Mouse (Mus musculus) G1E (cell line): ENCODE measurements around the gene Musk. TPM values are rescaled to one million over a fixed set of nuclear protein-coding genes. Genes with fewer than 3 reads are reported as not detected.

Source experiments
- ATAC-seq: 2 replicates; pipeline ENCODE4 v1.8.0; 2016; ENCODE audit warnings: mild to moderate bottlenecking; ENCODE audit not compliant: insufficient number of reproducible peaks, poor library complexity, low FRiP score, severe bottlenecking; ENCODE audit errors: extremely low read depth
- DNase-seq: peaks from one replicate; pipeline ENCODE4 v3.0.0; 2012; ENCODE audit warnings: low spot score
- H3K27me3 ChIP-seq: 2 replicates; pipeline ENCODE4 v1.6.1; 2012; ENCODE audit warnings: mild to moderate bottlenecking, low read length, inconsistent platforms; ENCODE audit not compliant: insufficient read depth
- H3K36me3 ChIP-seq: replicated peaks from 2 replicates; pipeline ENCODE3; 2012; ENCODE audit warnings: mild to moderate bottlenecking, inconsistent platforms
- H3K4me1 ChIP-seq: 2 replicates; pipeline ENCODE4 v1.6.1; 2012; ENCODE audit warnings: low read depth, low read length, inconsistent platforms, mixed read lengths; ENCODE audit not compliant: insufficient read depth
- H3K4me3 ChIP-seq: 2 replicates; pipeline ENCODE4 v1.5.1; 2012; ENCODE audit warnings: low read depth, mild to moderate bottlenecking, inconsistent platforms, low read length, moderate library complexity, mixed read lengths
- H3K9me3 ChIP-seq: replicated peaks from 2 replicates; pipeline ENCODE4 v1.6.1; 2012; ENCODE audit warnings: inconsistent platforms
- CTCF ChIP-seq: IDR thresholded peaks from 2 replicates; pipeline ENCODE4 v1.5.1; 2012; ENCODE audit warnings: low read depth, low read length, inconsistent platforms, mixed read lengths
- GATA1 ChIP-seq: IDR thresholded peaks from 2 replicates; pipeline ENCODE4 v1.6.1; 2012; ENCODE audit warnings: borderline replicate concordance, low read length, inconsistent platforms, mixed read lengths
- GATA2 ChIP-seq: IDR thresholded peaks from 2 replicates; pipeline ENCODE4 v1.6.1; 2012; ENCODE audit warnings: low read depth, low read length, inconsistent platforms, borderline replicate concordance
- POLR2AphosphoS5 ChIP-seq: IDR thresholded peaks from 2 replicates; pipeline ENCODE4 v1.6.1; 2012; ENCODE audit warnings: low read depth, low read length, inconsistent platforms; ENCODE audit not compliant: insufficient replicate concordance
- TAL1 ChIP-seq: conservative IDR thresholded peaks from 2 replicates; pipeline ENCODE4 v1.6.1; 2012; ENCODE audit warnings: low read depth, low read length, inconsistent platforms, mixed read lengths
- polyA plus RNA-seq: library from polyadenylated mRNA; stranded (reverse); fragments of >175 nt; gene quantifications from 2 replicates; pipeline ENCODE4 v1.2.3, GENCODE M21; 2012
- total RNA-seq, 2 experiments: library from RNA; stranded (forward) in 1 of 2; stranded (reverse) in 1 of 2; fragments of 200-1000 nt in 1 of 2; fragments of >200 nt in 1 of 2; fragmentation: Nextera tagmentation in 1 of 2; gene quantifications; 2 replicates each; pipeline ENCODE4 v1.2.3; 2014 to 2017

Gene Musk
- total and polyA plus RNA-seq, 3 experiments: not detected

GRCm38 (mm10) chr4:58350206-58350605 lies 64.4 kb downstream of the Musk start:
- Histone ChIP-seq H3K9me3 (peaks cover 21% of the 10 kb centered on the region), H3K4me3 (no peak overlapping the region), H3K4me1 (no peaks in the 10 kb centered on the region), H3K36me3 (no peaks in the 10 kb centered on the region), H3K27me3 (no peaks in the 10 kb centered on the region)
- DNase-seq (no peak), ATAC-seq (no peak)
- TF ChIP-seq GATA2 (no peak), CTCF (no peak)

DNA sequence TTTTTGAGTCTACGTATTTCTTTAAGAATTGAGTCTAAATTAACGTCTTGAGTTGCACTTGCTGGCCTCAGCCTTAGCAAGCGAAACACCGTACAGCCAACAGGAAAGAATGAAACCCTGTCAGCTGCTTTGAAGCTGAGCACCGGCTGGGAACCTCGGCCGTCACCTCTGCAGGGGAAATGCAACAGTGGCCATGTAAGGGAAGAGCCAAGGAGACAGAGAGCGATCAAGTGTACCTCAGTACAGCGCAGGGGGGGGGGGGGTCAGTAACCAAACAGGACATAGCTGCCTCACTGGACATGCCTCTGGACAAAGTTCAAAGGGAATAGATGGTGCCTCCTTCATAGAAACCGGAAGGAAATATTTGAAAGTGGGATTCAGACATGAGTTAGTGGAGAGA lies 65.4 kb downstream of the Musk start:
- TF ChIP-seq TAL1 (no peak), GATA1 (no peak), CTCF (no peak)
- no peak for ATAC-seq
- Histone ChIP-seq H3K9me3 (peaks cover 17% of the 10 kb centered on the region), H3K4me3 (no peak overlapping the region), H3K36me3 (no peaks in the 10 kb centered on the region), H3K27me3 (no peaks in the 10 kb centered on the region), H3K4me1 (no peaks in the 10 kb centered on the region)
- no peak for DNase-seq

- Histone ChIP-seq H3K4me3 (no peak overlapping the region), H3K36me3 (no peaks in the 10 kb centered on the region), H3K9me3 (peaks cover 17% of the 10 kb centered on the region), H3K4me1 (no peaks in the 10 kb centered on the region), H3K27me3 (no peaks in the 10 kb centered on the region)
- TF ChIP-seq TAL1 (no peak), GATA1 (no peak), CTCF (no peak), POLR2AphosphoS5 (no peak), GATA2 (no peak)
- ATAC-seq: no peak
- no peak for DNase-seq
Measured at GRCm38 (mm10) chr4:58351590-58351989, 65.8 kb downstream of the Musk start.

- H3K27me3 ChIP-seq: no peaks in the 10 kb centered on the region
- H3K4me3 ChIP-seq: no peak overlapping the region
- DNase-seq: no peak
- TF ChIP-seq GATA2 (no peak), CTCF (no peak), TAL1 (no peak), POLR2AphosphoS5 (no peak), GATA1 (no peak)
- no peak for ATAC-seq
- no peaks in the 10 kb centered on the region for H3K36me3 ChIP-seq
- no peaks in the 10 kb centered on the region for H3K4me1 ChIP-seq
- H3K9me3 ChIP-seq: peaks cover 23% of the 10 kb centered on the region
Measured at GRCm38 (mm10) chr4:58358996-58359395, 73.2 kb downstream of the Musk start.

DNA sequence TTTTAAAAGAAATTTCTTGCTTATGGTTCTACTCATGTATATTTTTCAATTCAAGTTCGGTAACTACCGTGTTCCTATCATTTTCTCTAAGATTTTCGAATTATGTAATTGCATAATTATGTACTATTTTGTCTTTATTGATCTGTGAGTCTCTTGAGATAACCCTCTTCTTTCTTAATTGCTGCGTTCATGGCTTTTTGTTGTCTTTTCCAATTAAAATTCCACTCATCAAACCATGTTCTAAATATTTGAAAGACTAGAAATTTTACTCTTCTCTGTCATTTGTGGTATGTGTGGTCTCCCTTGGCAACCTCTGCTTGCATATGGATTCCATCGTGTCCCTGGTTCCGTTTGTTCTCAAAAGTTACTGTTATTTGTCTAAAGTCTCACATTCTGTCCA lies 79.6 kb downstream of the Musk start:
- H3K27me3 ChIP-seq: no peaks in the 10 kb centered on the region
- no peak for TF ChIP-seq GATA2
- TF ChIP-seq CTCF: no peak
- H3K4me1 ChIP-seq: no peaks in the 10 kb centered on the region
- no peaks in the 10 kb centered on the region for H3K36me3 ChIP-seq
- H3K4me3 ChIP-seq: no peak overlapping the region
- ATAC-seq (no peak), DNase-seq (no peak)
- peaks cover 22% of the 10 kb centered on the region for H3K9me3 ChIP-seq

GRCm38 (mm10) chr4:58371106-58371505 lies 85.3 kb downstream of the Musk start:
- Histone ChIP-seq H3K27me3 (no peaks in the 10 kb centered on the region), H3K4me1 (no peaks in the 10 kb centered on the region), H3K9me3 (peaks cover 42% of the 10 kb centered on the region), H3K36me3 (no peaks in the 10 kb centered on the region), H3K4me3 (no peak overlapping the region)
- TF ChIP-seq GATA2 (no peak), CTCF (no peak), POLR2AphosphoS5 (no peak), GATA1 (no peak), TAL1 (no peak)
- DNase-seq: no peak
- no peak for ATAC-seq

DNA sequence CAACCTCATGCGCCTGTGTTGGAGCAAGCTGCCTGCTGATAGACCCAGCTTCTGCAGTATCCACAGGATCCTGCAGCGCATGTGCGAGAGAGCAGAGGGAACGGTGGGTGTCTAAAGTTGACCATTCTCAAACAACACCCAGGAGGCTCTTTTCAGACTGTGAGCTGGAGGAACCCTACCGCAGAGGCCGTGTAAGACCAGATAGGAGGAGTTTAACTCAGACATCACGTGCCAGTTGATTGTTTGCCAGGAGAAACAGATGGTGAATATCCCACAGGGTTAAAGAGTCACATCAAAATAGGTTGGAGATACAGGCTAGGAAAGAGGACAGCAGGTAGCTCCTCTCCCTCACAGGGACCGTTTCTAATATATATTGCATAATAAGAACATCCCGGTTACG lies 87.8 kb downstream of the Musk start:
- H3K4me3 ChIP-seq: no peak overlapping the region
- ATAC-seq: no peak

More for the DNA sequence above, 87.8 kb downstream of the Musk start:
- Histone ChIP-seq H3K36me3 (no peaks in the 10 kb centered on the region), H3K9me3 (peaks cover 33% of the 10 kb centered on the region), H3K4me1 (no peaks in the 10 kb centered on the region), H3K27me3 (no peaks in the 10 kb centered on the region)
- DNase-seq: no peak
- TF ChIP-seq CTCF (no peak), GATA2 (no peak), GATA1 (no peak), POLR2AphosphoS5 (no peak), TAL1 (no peak)
